Mouse (Mus musculus): ENCODE data around the gene Sycp3. TPM values are rescaled to one million over a fixed set of nuclear protein-coding genes. Genes with fewer than 3 reads are reported as not detected.

Sycp3 gene
- polyA plus RNA-seq, 1 experiment from 2014 or later: 50.4 TPM

DNA sequence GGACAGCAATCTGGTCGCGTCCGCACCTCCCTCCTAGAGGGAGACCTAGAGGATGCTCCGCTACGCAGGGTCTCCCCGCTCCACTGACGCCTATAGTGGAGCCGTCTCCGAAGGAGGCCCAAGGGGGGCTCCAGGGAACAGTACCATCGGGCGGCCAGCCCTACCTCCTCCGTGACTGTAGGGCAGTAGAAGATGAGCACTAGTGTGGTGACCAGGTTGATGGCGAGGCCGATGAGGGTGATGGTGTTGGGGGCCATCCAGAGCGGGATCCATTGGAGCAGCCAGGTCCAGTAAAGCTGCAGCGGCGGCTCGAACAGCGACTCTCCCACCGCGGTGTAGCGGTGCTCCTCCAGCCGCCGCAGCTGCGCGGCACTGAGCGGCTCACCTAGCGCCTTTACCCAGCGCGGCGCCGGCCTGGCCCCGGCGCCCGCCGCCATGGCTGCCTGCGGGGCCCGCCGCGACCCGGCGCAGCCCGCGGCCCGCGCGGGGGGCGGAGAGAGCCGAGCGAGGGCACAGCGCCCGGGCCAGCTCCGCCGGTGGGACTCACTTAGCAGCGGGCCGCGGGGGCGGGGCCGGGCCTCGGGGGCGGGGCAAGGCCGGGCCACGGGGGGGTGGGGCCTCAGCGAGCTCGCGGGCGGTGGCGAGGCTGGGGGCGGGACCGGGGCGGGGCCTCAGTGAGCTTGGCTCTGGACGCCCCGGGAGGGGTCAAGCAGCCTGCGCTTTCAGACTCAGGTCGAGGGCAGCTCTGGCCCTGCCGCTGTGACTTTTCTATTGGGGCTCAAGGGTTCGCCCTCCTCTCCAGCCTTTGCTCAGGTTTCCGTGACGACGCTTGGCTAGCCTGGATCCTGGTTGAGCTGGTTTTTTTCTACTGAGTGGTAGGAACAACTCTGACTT, 44.3 kb downstream of the Sycp3 start, which contains the start of gene Chpt1:
Gene Chpt1, minus strand, starts transcription at position 653 of the 894 bp plus-strand sequence.
- Histone ChIP-seq H3K4me1 (replicated peaks; ENCODE audit: control insufficient read depth, insufficient read depth, low read length) (peaks cover 14% of the 10 kb centered on the region), H3K9ac (ENCODE audit: low read depth, low read length) (peak within 1 kb of the TSS; percentile 96), H3K27ac (ENCODE audit: low read depth, low read length) (peak within 1 kb of the TSS; percentile 95), H3K27me3 (replicated peaks; ENCODE audit: control insufficient read depth, insufficient read depth, low read length) (no peaks in the 10 kb centered on the region), H3K36me3 (ENCODE audit: control insufficient read depth, insufficient read depth) (no peaks in the 10 kb centered on the region), H3K4me3 (ENCODE audit: low read depth, low read length) (peak within 1 kb of the TSS; percentile 91), H3K4me2 (replicated peaks; ENCODE audit: low read depth) (peak within 1 kb of the TSS; percentile 77), H3K9me3 (ENCODE audit: control insufficient read depth) (no peaks in the 10 kb centered on the region)
- ATAC-seq: peak; percentile 75
- under 1% methylated on average over 53 of the region's 80 CpGs for WGBS
- peak; percentile 3; the same call in 1 of the 2 replicates for TF ChIP-seq CTCF (IDR thresholded peaks at IDR 0.05; ENCODE audit: low read depth)

DNA sequence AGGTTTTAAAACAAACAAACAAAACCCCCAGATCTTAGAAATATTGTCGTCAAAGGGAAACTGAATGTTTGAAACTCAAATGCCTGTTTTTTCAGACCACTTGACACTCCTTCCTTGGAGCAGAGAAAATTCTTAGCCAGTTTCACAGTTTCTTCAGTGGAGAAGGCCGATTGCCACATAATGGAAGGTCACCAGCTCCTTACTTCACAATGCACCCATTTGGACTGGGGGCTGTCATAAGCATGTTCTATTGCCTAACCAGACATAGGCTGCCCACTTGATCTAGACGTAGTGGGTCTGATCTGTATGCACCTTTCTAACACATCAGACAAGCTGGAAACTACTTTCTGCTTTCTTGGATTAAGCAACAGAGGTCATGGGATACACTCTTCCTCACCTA, 45.1 kb downstream of the Sycp3 start:
- no peak for TF ChIP-seq CTCF (IDR thresholded peaks at IDR 0.05; ENCODE audit: low read depth)
- H3K4me1 ChIP-seq (replicated peaks; ENCODE audit: control insufficient read depth, insufficient read depth, low read length): peaks cover 14% of the 10 kb centered on the region
- peak overlapping the region; percentile 95 for H3K27ac ChIP-seq (ENCODE audit: low read depth, low read length)
- no peak for ATAC-seq
- WGBS: 20% methylated on average over 3 of the region's 3 CpGs
- H3K9ac ChIP-seq (ENCODE audit: low read depth, low read length): 0 out of 2 replicates have a peak overlapping the region, but pooled peaks have one; percentile 96
- no peaks in the 10 kb centered on the region for H3K27me3 ChIP-seq (replicated peaks; ENCODE audit: control insufficient read depth, insufficient read depth, low read length)
- no peaks in the 10 kb centered on the region for H3K9me3 ChIP-seq (ENCODE audit: control insufficient read depth)
- peak overlapping the region; percentile 91; the same call in 1 of the 2 replicates for H3K4me3 ChIP-seq (ENCODE audit: low read depth, low read length)
- H3K36me3 ChIP-seq (ENCODE audit: control insufficient read depth, insufficient read depth): no peaks in the 10 kb centered on the region
- H3K4me2 ChIP-seq (replicated peaks; ENCODE audit: low read depth): peak overlapping the region; percentile 77

DNA sequence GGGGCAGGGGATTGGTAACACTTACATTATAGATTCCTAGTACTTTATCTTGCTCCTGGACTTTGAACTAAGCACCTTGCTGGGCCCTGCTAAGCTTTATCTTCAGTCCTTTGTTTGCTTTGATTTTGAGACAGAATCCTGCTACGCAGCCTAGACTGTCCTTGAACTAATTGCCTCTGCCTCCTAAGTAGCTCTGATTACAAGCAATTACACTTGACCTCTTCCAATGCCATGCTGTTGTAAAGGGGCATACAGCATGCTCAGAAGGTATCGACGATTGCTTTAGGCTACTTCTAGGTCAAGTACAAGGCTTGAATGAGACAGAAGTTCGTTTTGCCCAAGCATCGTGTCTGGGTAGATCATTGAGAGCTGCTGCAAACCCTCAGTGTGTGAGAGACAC, 45.9 kb downstream of the Sycp3 start:
- Histone ChIP-seq H3K4me3 (ENCODE audit: low read depth, low read length) (no peak overlapping the region), H3K4me2 (replicated peaks; ENCODE audit: low read depth) (no peak overlapping the region), H3K9ac (ENCODE audit: low read depth, low read length) (no peak overlapping the region), H3K27me3 (replicated peaks; ENCODE audit: control insufficient read depth, insufficient read depth, low read length) (no peaks in the 10 kb centered on the region), H3K27ac (ENCODE audit: low read depth, low read length) (peak overlapping the region; percentile 92), H3K4me1 (replicated peaks; ENCODE audit: control insufficient read depth, insufficient read depth, low read length) (peaks cover 14% of the 10 kb centered on the region), H3K36me3 (ENCODE audit: control insufficient read depth, insufficient read depth) (no peaks in the 10 kb centered on the region), H3K9me3 (ENCODE audit: control insufficient read depth) (no peaks in the 10 kb centered on the region)
- 43% methylated on average over 5 of the region's 5 CpGs for WGBS
- no peak for TF ChIP-seq CTCF (IDR thresholded peaks at IDR 0.05; ENCODE audit: low read depth)
- peak; percentile 65 for ATAC-seq

DNA sequence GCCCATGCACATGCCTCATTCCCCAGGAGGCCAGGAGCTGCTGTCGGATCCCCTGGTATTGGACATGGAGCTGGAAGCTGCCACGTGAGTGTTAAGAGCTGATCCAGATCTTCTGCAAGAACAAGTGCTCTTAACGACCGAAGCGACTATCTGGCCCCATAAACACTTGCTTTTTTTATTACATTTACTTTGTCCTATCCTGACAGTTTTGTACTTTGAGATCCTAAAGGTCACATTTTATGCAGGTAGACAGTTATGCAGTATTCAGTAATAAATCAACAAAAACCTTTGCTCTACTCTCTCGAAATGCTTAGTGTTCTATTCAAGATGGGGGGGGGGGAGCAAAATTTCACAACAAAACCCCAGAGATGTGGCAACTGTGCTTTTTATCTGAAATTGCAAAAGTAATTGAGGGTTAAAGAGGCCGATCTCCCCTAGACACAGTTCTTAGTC, 48.3 kb downstream of the Sycp3 start:
- H3K4me1 ChIP-seq (replicated peaks; ENCODE audit: control insufficient read depth, insufficient read depth, low read length): peaks cover 20% of the 10 kb centered on the region
- no peaks in the 10 kb centered on the region for H3K36me3 ChIP-seq (ENCODE audit: control insufficient read depth, insufficient read depth)
- H3K9ac ChIP-seq (ENCODE audit: low read depth, low read length): no peak overlapping the region
- peak overlapping the region; percentile 61 for H3K27ac ChIP-seq (ENCODE audit: low read depth, low read length)
- H3K4me3 ChIP-seq (ENCODE audit: low read depth, low read length): no peak overlapping the region
- no peaks in the 10 kb centered on the region for H3K27me3 ChIP-seq (replicated peaks; ENCODE audit: control insufficient read depth, insufficient read depth, low read length)
- no peaks in the 10 kb centered on the region for H3K9me3 ChIP-seq (ENCODE audit: control insufficient read depth)
- peak; percentile 56 for ATAC-seq
- no peak overlapping the region for H3K4me2 ChIP-seq (replicated peaks; ENCODE audit: low read depth)
- 28% methylated on average over 7 of the region's 7 CpGs for WGBS
- no peak for TF ChIP-seq CTCF (IDR thresholded peaks at IDR 0.05; ENCODE audit: low read depth)

DNA sequence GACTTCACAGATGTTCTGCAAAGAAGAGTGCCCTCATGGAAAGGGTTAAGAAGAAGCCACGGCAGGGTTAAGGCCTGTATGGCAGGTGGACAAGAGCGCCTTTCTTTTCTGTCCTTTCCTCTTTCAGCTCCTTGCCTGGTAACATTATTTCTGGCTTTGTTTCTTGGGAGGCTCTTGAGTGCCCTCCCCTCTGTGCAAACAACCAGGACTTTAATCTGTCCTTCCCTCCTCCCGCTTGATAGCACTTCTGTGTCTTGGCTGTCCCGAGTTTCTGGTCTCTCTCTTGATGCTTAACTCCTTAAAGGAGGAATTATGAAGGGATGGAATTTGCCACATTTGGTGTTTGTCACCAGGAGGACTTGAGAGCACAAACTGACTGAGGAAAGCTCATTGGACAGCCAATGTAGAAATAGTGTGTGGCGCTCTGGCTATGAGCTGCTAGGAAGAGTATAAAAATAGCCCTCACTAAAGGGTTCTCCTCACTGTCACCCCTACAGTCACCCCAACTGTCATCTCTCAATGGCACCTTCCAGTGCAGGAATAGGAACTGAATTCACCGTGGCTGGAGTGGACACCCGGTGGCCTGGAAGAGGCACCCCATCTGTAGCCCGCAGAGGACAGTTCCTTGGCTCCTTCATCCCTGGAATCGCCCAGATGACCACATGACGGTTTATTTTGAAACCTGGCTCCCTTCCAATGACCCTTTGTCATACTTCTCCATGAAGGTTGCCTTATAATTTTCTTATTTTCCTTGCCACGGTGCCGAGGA, 51.3 kb downstream of the Sycp3 start:
- H3K27me3 ChIP-seq (replicated peaks; ENCODE audit: control insufficient read depth, insufficient read depth, low read length): no peaks in the 10 kb centered on the region
- no peak for ATAC-seq
- no peak overlapping the region for H3K4me3 ChIP-seq (ENCODE audit: low read depth, low read length)
- H3K9ac ChIP-seq (ENCODE audit: low read depth, low read length): 0 out of 2 replicates have a peak overlapping the region, but pooled peaks have one; percentile 2
- TF ChIP-seq CTCF (IDR thresholded peaks at IDR 0.05; ENCODE audit: low read depth): no peak
- WGBS: 34% methylated on average over 12 of the region's 12 CpGs
- no peaks in the 10 kb centered on the region for H3K9me3 ChIP-seq (ENCODE audit: control insufficient read depth)
- peak overlapping the region; percentile 63 for H3K27ac ChIP-seq (ENCODE audit: low read depth, low read length)
- H3K4me2 ChIP-seq (replicated peaks; ENCODE audit: low read depth): peak overlapping the region; percentile 17; the same call in 1 of the 2 replicates
- H3K4me1 ChIP-seq (replicated peaks; ENCODE audit: control insufficient read depth, insufficient read depth, low read length): peaks cover 18% of the 10 kb centered on the region
- H3K36me3 ChIP-seq (ENCODE audit: control insufficient read depth, insufficient read depth): no peaks in the 10 kb centered on the region

DNA sequence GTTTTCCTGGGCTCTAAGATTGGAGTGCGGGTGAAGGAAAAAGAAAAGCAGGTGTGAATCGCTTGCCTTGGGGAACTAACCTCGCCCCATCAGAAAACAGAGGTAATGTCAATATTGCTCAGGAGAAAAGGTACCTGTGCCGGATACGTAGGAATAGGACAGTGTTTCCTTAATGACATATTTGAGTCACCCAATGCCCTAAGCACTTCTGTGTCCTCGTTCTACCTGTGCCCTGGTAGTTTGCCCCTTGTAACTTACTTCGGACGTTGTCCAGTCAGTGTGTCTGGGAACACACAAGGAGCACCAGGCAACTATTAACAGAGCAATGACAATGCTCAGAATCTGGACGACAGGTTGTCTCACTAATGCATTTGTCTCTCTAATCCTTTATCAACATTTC, 52.0 kb downstream of the Sycp3 start:
- peak overlapping the region; percentile 17; the same call in 1 of the 2 replicates for H3K4me2 ChIP-seq (replicated peaks; ENCODE audit: low read depth)
- H3K27me3 ChIP-seq (replicated peaks; ENCODE audit: control insufficient read depth, insufficient read depth, low read length): no peaks in the 10 kb centered on the region
- H3K36me3 ChIP-seq (ENCODE audit: control insufficient read depth, insufficient read depth): no peaks in the 10 kb centered on the region
- H3K9ac ChIP-seq (ENCODE audit: low read depth, low read length): no peak overlapping the region
- H3K27ac ChIP-seq (ENCODE audit: low read depth, low read length): peak overlapping the region; percentile 63
- no peak for TF ChIP-seq CTCF (IDR thresholded peaks at IDR 0.05; ENCODE audit: low read depth)
- peaks cover 15% of the 10 kb centered on the region for H3K4me1 ChIP-seq (replicated peaks; ENCODE audit: control insufficient read depth, insufficient read depth, low read length)
- H3K9me3 ChIP-seq (ENCODE audit: control insufficient read depth): no peaks in the 10 kb centered on the region
- 40% methylated on average over 9 of the region's 9 CpGs for WGBS
- peak; percentile 16; the same call in 1 of the 2 replicates for ATAC-seq
- no peak overlapping the region for H3K4me3 ChIP-seq (ENCODE audit: low read depth, low read length)

All from intestine, postnatal 0 days (tissue).